Mouse (Mus musculus) c-Kit-positive CD71-positive TER-119-negative erythroid progenitor cells, embryonic 14.5 days (primary cell): ENCODE data around the gene Irf4.

ENCODE experiments used
- DNase-seq: peaks from one replicate; pipeline ENCODE4 v3.0.0-alpha.2; 2013; ENCODE audit warnings: low read depth

Irf4 gene

DNA sequence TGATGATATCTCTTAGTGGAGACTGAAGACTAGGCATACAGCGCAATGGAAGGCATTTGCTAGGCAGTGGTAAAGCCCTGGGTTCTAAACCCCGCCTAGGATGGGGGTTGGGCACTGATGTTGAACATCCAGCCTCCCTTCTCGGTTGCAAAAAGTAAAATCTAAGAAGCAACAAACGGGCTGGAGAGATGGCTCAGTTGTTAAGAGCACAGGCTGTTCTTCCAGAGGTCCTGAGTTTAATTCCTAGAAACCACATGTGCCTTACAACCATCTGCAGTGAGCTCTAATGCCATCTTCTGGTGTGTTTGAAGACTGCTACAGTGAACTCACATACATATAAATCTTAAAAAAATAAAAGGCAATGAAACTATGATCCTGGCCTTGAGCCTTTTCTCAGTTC, 13.2 kb downstream of the Irf4 start:
- DNase-seq = no peak

DNA sequence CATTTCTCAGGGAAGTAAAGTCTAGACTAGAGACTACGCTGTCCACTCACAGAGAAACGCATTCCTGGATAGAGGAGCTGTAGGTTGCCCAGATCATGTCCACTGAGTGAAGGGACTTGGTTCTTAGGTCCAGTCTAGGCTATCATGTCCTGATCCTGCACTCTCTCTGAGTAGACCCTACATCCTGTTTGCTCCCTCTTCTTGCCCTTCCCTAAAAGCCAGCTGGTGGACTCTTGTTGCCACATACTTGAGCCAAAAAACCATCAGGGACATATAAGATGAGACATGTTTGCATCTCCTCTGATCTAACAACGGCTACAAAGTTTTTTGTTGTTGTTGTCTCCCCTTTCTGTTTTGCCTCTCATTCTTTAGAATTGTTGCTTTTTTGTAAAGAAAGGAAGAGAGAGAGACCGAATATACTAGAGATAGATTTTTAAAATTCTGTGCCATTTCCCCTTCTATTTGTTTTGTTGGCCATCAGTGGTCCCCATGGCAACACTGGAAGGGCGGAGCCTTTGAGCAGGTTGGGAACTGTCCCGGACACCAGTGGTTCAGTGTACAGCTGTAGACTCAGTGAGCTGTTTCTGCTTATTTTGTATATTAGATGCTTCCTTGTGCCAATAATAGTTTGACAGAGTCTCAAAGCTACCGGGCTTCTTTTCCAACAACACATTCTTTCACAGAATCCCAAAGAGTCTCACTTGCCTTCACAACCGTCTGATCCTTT, 15.2 kb downstream of the Irf4 start:
- no peak for DNase-seq

DNA sequence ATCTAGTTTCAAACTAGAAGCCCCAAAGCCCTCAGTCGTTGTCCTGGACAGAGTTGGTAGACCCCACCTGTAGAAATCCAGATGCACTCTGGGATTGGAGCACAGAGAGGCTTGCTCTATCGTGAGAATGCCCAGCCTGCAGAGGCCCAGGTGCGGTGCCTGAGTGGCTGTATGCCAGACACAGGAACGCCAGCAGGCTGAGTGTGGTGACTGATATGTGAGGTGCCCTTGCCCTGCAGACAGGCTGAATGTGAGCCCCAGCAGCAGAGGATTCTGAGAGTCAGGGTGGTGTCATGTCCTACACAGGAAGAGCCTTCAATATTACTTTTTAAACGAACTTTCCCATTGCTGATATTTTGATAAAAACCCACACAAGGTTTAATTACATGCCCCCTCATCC, 16.9 kb downstream of the Irf4 start:
- DNase-seq = no peak

DNA sequence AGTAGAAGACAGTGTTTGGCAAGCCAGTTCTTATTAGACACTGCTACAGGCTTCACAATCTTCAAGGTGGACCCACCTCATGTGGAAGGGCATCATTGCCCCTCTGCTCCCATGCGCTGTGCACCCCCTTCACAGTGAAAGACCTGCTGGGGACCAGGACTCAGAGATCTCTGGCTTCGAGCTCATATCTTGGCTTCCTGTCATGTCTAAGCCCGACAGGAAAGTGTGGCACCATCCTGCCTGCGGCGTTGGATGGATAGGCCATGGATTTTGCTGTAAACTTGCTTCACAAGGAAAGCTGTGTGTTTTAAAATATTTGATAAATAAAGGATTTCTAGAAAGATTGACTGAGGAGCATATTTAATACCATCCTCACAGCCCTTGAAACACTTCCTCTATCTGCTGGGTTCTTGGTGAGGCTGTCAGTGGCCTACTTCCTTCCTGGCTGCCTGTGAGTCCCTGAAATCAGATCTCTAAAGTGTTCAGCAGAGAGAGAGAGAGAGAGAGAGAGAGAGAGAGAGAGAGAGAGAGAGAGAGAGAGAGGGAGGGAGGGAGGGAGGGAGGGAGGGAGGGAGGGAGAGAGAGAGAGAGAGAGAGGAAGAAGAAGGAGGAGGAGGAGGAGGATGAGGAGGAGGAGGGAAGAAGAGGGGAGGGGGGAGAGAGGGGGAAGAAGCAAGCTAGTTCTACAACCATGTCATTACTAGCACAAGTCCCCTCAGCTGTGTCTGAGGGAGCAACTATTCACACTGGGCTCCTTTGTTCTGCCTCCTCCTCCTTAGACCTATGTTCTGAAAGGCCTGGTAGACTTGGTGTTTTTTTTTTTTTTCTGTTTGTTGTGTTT, 17.8 kb downstream of the Irf4 start:
- no peak for DNase-seq

DNA sequence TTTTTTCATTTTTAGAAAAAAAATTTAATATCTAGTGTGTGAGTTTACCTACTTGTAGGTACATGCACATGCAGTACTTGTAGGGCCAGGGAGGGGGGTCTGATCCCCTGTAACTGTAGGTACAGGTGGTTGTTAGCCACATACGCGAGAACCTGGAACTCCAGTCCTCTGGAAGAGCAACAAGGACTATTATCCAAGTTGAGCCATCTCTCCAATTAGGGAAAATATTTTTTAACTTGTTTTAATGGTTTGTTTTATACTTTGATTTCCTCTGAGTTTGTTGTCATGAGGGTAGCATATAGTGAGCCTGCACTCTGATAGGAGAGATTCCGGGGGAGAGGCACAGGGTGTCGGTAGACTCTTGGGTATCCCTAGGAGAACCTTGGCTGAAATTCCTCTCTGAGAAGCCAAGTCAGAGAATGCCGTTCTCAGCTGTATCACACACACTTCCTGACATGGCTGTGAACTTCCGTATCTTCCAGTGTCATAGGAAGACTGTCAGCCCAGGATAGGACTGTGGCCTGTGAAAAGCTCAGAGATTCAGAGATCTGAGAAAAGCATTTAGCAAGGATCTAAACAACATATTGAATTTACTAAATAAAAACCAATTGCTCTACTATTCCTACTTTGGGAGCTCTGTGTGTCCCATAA, 18.6 kb downstream of the Irf4 start:
- DNase-seq = no peak

DNA sequence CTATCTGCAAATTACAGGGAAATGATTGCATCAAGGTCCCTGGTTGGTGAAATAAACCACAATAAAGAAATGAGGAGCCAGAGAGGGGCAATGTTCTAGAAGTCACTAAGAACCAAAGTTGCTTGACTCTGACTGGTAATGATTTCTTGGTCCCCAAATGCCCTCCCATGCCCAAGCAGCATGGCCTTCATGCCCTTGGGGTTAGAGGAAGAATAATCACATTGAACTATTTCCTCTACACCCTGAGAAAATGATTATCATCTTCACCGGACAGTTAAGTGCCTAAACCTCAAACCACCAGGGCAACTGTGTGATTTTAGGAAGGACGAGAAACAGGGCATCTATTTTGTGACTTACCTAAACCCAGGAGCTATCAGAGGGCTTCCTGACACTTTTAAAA, 27.0 kb downstream of the Irf4 start:
- DNase-seq = no peak

DNA sequence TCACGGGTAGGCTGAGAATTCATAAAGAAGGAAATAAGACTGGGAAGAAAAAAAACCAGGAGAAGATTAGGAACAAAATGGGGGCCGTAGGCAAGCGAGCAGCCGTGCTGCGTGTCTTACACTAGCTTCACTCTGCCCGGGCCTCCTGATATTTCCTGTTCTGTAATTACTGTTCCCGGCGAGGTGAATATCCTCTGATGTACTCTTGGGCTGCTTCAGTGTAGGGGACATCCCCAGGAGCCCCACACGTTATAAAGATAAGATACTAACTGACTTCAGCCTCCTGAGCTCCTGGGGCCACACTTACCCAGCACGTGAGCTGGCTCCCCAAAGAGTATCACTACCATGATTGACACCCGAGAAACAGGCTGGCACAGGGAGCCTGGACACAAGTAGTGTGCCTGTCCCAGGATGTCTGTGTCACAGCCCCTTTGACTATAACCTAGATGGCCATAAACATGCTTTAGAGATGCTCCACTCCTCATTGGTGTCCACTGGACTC, 28.7 kb downstream of the Irf4 start:
- no peak for DNase-seq

DNA sequence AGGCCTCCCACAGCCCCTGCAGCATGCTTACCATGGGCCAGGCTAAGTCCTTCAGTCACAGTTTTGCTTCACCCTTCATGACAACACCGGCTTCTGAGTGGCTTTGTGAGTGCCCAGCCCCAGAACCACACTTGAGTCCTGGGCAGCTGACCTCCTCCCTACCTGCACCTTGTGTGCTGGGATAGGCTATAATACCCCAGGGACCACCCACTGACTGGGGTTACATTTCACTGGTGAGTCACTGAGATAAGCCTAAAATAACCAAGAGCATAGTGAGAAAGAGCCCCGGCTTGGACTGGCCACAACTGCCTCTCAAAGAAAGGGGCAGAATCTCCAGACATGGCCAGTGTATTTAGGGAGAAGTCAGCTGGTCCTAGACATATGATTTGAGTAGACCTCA, 32.9 kb downstream of the Irf4 start:
- DNase-seq = no peak

DNA sequence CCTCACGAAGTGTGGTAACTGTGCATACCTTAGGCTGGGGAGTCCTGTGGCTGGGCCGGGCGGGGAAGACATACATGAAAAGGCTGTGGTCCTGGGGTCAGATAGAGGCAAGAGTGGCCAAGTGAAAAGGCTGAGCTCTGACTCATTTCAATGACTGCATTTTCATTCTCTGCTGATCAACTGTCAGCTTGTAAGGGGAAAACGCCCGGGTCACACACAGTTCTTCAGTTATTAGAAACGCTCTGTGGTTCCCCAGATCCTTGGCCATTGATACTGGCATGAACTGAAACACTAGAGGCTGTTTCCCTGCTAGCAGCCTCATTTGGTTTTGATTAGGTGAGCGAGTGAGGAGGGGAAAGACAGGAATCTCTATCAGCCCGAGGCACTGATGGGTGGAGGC, 33.4 kb downstream of the Irf4 start:
- DNase-seq = no peak

DNA sequence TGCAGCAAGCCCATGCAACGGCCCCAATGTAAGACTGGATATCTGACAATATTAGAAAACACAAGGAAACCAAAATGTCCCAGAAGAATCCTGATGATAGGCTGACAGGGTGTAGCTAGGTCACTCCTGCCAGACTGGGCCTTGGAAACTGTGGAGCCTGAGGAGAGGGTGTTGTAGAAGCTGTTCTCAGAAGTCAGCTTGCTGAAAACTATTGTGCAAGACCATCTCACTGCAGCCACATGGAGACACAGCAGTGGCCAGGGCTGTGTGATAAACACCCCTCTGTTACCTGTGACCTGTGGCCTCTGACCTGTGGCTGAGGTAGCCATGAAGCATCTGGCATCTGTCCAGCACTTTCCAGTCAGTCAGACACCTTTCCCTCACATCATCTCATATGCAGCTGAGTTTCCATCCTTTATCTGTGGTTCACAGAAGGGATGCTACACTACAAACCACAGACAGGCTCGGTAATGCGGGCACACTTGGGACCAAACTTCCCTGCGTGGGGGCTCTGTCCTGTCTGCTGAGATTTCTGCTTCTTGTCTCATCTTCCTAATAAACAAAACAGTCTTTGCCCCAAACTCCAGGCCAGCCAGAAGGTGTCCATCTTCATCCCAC, 36.5 kb downstream of the Irf4 start:
- DNase-seq = no peak

DNA sequence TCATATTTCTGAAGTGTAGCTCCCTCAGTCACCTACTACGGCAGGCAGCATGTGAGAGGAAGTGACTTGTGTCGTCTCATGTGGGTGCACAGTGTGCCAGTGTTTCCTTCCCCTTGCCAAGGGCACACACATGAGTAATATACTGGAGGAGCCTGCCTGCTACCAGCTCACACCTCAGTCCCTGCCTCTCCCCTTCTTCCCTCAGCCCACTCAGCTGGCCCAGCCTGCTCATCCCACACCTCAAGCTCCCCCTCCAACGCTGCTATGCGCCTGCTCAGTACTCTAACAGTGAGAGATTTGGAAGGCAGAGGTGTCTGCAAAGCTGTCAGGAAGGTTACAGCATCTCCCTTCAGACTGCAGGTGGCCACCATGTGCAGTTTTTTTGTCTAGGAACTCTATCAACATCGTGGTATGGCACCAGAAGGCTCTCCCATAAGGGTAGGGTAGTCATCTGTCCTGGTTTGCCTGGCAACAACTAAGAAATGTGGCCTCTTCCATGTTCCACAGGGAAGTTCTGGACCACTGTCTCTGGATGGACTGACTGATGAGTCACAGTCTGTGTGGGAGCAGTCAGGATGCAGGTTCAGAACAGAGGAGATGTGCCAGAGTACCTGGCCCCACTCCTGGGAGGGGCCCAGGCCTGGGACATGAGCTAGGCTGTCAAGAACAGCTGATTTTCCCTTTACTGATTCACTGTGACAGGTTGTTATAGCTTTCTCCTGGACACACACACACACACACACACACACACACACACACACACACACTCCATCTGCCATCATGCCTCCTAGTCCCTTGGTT, 37.4 kb downstream of the Irf4 start:
- DNase-seq = no peak

DNA sequence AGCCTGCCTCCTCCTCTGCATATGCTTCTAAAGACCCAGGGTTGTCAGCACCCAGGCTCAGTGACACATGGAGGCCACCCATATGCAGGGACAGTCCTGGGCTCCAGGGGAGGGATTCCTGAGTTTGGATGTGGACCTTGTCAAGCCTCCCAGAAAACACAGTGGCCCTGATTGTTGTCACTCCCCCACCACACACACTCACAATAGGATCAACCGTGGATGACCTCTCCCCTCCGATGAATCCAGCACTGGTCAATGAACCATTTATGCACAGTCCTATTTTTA, 38.0 kb downstream of the Irf4 start:
- no peak for DNase-seq

DNA sequence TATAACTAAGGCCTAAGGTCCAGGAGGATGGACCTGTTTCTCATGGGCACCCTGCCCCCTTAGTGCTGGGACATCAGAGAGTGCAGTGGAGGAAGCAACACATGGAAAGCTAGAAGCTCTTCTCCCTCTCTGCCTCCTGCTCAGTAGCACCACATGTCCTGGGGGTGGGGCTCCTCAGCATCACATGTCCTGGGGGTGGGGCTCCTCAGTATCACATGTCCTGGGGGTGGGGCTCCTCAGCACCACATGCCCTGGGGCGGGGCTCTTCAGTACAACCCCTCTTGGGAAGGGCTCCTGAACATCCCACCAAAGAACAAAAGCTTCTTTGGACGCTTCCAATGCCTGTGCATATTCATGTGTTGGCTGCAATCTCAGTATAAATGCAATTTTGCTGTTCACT, 38.5 kb downstream of the Irf4 start:
- DNase-seq = no peak

DNA sequence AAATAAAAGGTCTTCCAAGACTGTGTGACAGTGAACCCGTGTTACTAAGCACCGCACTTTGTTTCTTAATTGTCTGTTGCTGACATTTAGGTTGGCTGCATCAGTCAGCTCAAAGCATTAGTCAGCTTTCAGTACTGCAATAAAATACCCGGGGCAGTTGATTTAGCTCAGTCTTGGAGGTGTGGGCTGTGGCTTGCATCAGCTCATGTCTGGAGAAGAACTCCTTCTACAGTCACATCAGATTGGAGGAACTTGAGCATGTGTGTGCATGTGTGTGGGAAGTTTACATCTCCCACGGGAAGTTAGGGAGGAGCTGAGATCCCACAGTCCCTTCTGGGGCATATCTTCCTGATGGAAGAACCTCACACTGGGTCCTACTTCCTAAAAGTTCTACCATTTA, 38.9 kb downstream of the Irf4 start:
- no peak for DNase-seq

DNA sequence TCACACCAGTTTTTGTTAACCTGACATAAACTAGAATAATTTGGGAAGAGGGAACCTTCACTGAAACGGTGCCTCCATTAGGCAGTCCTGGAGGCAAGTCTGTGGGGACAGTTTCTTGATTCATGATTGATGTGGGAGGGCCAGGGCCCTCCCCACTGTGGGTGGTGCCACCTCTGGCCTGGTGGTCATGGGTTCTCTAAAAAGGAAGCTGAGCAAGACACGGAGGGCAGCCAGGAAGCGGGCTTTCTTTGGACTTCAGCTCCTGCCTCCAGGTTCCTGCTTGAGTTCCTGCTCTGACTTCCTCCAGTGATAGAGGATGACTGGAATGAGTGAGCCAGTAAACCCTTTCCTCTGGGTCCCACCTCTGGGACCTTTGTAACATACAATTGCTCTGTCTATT, 39.4 kb downstream of the Irf4 start:
- no peak for DNase-seq

DNA sequence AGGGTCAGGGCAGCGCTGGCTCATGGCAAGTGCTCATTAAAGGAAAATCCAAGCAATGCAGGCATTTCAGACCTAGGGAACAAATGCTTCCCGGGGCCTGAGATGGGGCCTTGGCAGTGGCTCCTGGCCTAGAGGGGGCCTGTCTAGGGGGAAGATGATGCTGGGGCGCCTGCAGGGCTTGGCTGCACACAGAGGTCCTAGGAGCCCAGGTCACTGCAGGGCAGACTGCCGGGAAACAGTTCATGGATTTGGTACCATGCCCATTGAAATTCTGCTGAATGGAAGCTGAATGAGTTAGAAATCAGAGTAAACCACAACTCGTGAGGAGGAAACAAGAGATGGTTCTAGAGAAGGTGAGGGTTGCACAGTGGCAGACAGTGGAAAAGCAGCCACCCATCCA, 41.0 kb downstream of the Irf4 start:
- no peak for DNase-seq

DNA sequence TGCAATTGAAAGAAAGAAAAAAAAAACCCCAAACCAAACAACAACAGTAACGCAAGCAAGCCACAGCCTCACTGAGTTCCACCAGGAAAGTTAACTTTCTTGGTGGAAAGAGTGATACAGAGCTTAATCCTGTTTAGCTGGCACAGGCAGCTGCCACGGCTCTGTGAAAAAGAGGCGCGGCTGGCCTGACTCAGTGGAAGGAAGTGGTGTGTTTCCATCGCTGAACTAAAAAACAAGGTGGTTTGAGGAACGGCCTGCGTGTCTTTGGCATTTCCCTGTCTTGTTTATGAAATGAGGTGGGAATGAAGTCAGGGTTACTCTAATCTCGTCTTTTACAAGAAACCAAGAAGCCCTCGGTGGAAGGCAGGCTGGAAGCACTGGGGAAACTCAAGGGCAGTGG, 43.3 kb downstream of the Irf4 start:
- DNase-seq = no peak

DNA sequence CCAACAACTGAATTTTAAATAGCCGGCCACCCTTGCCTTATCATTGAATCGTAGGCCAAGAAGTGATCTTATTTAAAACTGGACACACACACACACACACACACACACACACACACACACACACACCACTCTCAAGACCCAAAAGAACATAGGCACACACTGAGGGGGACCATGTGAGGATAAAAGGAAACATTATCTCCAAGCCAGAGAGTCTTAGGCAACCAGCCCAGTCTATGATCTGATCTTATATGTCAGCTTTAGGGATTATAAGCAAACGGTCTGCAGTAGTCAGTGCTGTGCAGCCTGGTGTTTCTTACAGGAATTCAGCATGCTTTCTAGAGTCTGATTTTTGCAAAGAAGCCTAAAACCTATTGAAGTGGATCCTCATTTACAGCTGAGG, 43.7 kb downstream of the Irf4 start:
- no peak for DNase-seq

DNA sequence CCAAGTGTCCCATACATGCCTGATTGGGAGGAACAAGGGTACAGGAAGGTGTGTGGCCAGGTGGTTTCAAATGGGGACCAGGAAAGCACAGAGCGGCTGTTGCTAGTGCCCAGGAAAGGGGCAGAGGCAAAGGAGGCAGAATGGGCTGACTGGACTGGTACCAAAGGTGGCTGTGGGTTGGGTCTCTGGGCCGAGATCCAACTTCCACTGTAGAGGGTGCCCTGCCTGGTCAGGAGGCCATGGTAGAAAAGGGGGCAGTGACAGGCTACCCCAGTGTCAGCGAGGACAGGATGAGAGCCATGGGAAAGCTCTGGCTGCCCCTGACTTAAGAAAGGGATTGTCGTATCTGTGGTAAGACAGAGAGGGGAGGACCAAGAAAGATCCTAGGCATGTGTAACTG, 44.2 kb downstream of the Irf4 start:
- no peak for DNase-seq

DNA sequence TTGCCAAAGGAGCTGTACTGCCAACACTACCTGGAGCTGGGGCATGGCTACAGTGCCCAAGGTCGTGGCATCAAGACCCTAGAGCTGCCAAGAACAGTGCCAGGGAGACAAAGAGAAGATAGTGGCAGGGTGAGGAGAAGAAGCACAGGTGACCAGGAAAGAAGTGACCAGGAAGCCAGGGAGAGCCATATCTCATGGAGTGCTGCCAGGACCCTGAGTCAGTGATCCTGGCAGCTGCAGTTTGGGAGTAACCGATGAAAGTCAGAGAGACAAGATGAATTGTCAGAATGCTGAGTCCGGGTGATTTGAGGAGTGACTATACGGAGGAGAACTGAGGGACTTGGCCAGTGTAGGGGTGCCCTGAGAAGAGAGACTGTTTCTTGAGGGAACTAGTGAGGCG, 44.6 kb downstream of the Irf4 start:
- no peak for DNase-seq

DNA sequence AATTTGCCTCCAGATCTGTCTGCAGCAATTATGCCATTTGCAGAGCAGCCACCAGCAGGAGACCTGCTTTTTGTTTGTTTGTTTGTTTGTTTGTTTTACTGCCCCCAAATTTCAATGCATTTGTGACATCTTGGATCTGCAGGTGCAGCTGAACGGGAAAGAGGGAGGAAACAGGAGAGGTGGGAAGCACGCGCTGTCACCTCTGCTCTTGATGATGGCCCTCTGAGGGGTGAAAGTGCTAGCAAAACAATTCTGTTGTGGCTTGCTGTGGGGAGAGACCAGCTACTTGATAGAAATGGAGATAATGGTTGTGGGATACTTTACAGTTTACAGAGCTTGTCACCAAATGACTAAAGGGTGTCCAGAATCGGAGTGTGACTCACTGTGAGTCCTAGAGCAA, 46.9 kb downstream of the Irf4 start:
- DNase-seq = no peak

DNA sequence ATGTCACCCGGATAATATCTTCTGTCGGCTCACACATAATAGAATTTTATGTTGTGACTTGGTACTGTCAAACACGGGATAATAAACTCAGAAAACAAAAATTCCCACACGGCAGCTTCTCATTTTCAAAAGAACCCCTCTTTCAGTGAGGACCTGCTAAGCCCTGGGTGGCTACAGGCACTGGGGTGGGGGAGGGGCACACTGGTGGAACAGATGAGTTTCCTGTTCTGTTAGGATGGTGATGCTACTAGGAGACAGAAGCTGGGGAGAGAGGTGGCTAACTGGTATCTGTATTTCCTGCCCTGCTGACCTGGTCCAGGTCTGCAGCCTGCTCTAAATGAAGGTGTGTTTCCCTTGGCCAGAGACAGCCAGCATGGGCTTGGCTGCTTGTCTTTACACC, 52.9 kb downstream of the Irf4 start:
- DNase-seq = no peak
